Mouse (Mus musculus): Measurements from ENCODE around the gene Gm20547.
"Not testable (repeated sequence)": the region's sequence is repeated elsewhere in the genome, so short reads cannot be mapped to it uniquely, and the experiment has no call there.

Gm20547 gene

GRCm38 (mm10) chr17:34854761-34855160, 27.1 kb downstream of the Gm20547 start:
- DNase-seq (ENCODE audit: extremely low read depth, low read depth): no peak

DNA sequence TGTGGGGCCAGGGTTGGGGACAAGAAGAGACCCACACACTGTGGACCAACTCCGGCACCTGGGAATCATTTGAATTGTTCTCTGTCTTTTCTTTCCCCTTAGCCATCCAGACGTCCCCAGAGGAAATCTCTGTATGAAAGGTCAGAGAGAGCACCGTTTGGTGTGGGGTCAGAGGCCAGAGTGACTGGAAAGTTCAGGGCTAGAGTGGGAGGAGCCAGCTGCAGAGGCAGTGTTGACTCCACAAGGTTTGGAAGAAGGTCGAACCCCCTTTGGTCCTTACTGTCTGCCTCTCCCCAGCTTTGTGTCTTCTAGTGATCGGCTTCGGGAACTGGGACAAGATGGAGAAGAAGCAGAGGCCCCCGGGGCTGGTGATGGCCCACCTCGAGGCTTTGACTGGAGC, 28.3 kb downstream of the Gm20547 start:
- no peak for DNase-seq (ENCODE audit: extremely low read depth, low read depth)

- DNase-seq (ENCODE audit: extremely low read depth, low read depth): no peak
Observed at GRCm38 (mm10) chr17:34850517-34851125, 31.2 kb downstream of the Gm20547 start.

GRCm38 (mm10) chr17:34849722-34850516, 31.9 kb downstream of the Gm20547 start, which contains the start of the genes Skiv2l and Nelfe:
TSS of gene Skiv2l (minus strand) at chr17:34850210.
TSS of gene Nelfe (plus strand) at chr17:34850391.
- peak; percentile 84 for DNase-seq (ENCODE audit: extremely low read depth, low read depth)

DNA sequence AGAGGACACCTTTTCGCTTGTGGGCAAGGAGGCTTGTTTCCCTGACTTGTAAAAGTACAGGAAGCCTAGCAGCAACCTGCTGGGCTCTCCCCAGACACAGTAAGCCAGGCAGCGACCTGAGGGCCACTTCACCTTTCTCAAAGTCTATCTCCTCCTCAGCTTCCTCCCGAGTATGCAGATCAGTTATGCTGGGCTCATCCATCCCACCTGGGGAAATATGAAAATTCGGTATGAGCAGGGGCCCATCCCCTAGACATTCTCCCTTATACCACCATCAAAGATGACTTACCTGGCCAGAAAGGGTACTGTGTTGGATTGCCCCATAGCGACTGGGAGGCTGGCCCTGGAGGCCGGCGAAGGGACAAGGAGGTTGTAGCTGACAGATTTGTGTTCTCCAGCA, 34.2 kb downstream of the Gm20547 start:
- no peak for DNase-seq (ENCODE audit: extremely low read depth, low read depth)

GRCm38 (mm10) chr17:34847192-34847591, 34.6 kb downstream of the Gm20547 start:
- no peak for DNase-seq (ENCODE audit: extremely low read depth, low read depth)

- no peak for DNase-seq (ENCODE audit: extremely low read depth, low read depth)
Observed at GRCm38 (mm10) chr17:34844884-34845283, 37.0 kb downstream of the Gm20547 start.

DNA sequence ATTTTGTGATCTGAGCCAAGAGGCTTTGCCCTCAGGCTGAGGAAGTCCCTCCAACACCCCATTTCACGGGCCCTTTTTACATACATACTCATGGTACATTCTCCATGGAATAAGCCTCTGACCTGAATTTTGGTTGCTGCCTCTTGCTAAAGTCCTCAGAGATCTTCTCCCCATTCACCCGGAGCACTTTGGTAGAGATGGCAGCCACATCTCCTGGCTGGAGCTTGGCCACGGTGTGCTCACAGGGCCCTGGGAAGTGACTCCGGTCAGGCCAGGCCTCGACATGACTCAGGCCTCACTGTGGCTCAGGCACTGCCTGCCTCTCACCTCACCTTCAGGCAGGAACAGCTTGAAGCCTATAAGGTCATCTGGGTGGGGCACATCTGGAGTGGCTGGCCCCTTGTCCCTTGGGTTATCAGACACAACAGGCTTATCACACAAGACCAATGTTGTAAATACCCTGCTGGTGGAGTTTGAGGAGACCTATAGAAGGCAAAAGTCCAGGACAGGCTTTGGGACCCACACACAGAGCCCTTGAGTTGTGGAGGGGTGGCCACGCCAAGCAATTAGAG, 41.0 kb downstream of the Gm20547 start:
- DNase-seq (ENCODE audit: extremely low read depth, low read depth): no peak

- DNase-seq (ENCODE audit: extremely low read depth, low read depth): no peak
Observed at GRCm38 (mm10) chr17:34838785-34839184, 43.1 kb downstream of the Gm20547 start.

GRCm38 (mm10) chr17:34837464-34838324, 44.1 kb downstream of the Gm20547 start:
- DNase-seq (ENCODE audit: extremely low read depth, low read depth): no peak

- peak; percentile 89 for DNase-seq (ENCODE audit: extremely low read depth, low read depth)
Observed at GRCm38 (mm10) chr17:34836856-34837221, 45.0 kb downstream of the Gm20547 start, which contains the start of the genes Stk19 and Dxo. TSS of gene Stk19 (minus strand) at chr17:34836945. TSS of gene Dxo (plus strand) at chr17:34837019.

DNA sequence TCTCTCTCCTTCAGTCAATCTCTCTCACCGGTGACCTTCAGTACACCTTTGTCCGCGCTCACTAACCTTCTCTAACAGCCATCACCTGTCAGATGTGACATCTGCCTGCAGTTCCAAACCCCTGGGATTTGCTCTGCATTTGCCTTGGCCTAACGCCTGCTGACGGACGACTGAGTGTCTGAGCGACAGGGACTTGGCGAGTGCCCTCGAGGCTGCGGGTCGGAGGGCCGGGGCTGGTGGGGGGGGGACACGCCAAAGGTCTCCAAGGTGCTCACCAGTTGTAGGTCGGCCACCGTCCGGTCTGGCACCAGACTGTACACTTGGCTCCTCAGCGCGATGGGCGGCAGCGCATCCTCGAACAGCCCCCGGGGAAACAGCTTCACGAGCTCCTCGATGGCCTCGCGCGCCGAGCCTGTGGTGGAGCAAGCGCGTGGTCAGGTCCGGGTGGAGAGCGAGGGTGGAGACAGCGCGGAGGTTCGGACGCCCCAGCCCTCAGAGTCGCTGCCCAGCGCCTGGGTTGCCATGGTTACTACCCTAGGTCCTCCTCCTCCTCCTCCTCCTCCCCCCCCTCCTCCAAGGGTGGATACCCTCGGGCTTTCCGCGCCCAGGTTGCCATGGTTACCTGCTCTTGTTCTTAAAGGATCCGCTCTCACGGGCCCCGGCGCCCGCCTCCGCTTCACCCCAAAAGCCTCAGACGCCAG, 45.5 kb downstream of the Gm20547 start:
- no peak for DNase-seq (ENCODE audit: extremely low read depth, low read depth)

DNA sequence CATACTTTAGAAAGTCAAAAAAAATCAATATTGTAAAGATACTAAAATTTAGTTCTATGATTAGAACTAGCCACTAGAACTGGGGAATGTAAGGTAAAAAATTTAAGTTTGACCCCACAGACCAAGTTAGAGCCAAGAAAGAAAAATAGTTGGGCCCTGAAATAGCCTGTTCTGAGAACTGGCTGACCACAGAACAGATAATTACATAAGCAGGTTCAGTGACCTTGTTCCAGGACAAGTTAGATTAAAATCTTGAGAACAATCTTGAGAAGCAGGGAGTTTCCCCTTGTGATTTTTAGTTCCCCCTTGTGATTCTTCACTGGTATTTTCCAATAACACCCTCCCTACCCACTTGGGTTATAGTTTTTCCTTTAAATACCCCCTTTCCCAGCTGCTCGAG, 51.1 kb downstream of the Gm20547 start:
- DNase-seq (ENCODE audit: extremely low read depth, low read depth): not testable (repeated sequence)

DNA sequence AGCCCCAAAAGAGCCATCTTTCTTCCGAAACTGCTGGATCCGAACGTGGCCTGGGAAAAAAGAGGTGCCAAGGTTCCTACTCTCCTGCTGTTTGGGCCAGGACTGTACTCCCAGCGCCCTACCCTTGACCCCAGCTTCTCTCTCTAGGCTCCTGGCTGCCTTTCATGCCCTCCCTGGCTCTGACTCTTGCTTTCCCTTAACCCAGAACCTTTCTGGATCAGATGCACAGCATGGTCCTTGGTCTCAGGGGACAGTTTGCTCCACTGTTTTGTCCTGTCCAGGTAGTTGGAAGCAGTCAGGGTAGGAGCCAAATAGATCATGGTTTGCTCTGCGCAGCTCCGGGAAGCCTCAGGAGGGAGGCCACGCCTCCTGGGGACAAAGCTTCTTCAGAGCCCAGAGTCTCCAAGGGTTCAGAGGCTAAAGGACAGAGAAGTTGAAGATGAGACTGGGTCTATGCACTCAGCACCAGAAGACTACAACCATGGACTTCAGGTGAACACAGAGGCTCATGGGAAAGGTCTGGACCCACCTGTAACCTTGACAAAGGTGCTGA, 66.9 kb downstream of the Gm20547 start:
- DNase-seq (ENCODE audit: extremely low read depth, low read depth): no peak

GRCm38 (mm10) chr17:34813747-34814146, 68.1 kb downstream of the Gm20547 start:
- DNase-seq (ENCODE audit: extremely low read depth, low read depth): not testable (repeated sequence)

- no peak for DNase-seq (ENCODE audit: extremely low read depth, low read depth)
Observed at GRCm38 (mm10) chr17:34811275-34811674, 70.6 kb downstream of the Gm20547 start.

DNA sequence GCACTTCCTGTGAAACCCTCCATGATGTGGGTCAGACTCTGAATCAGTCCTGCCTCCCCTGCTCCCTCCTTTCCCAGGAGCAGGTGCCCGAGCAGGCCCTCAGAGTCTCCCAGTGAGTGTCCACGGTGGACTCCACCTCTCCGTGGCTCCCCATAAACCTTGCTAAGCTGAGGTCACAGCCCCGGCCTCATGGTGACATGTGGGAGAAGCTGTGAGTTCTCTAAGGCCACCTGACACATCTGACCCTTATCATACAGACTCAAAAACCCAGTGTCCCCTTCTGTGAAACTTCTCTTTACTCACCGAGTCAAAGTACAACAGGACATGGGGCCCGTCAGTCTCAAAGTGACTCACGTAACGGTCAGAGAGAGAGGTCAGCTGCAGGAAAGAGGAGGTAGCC, 71.0 kb downstream of the Gm20547 start:
- DNase-seq (ENCODE audit: extremely low read depth, low read depth): not testable (repeated sequence)

DNA sequence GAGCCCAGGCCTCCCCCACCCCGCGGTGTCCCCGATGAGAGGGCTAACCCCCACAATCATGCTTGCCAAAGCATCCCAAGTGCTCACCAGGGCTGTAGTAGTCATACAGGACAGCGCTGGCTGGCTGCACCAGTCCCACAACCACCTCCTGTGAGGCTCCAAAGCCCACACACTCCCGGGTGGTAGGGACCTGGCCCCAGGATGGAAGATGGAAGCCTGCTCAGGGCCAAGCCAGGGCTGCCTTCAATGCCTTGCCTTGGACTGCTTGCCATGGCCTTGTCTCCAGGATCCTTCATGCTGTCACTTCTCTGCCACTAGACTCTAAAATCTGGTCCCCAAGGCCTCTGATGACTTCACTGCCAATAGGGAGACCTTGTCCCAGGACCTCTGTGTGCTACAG, 71.4 kb downstream of the Gm20547 start:
- DNase-seq (ENCODE audit: extremely low read depth, low read depth): not testable (repeated sequence)

GRCm38 (mm10) chr17:34808599-34809205, 73.1 kb downstream of the Gm20547 start:
- no peak for DNase-seq (ENCODE audit: extremely low read depth, low read depth)

- DNase-seq (ENCODE audit: extremely low read depth, low read depth): no peak
Observed at GRCm38 (mm10) chr17:34807176-34807575, 74.7 kb downstream of the Gm20547 start.
